Comparison of ENCODE assay signal across 8 mouse cellular contexts in genomic region chr2:71837791-71838190, GRCm38 (mm10). TPM values are rescaled to one million over a fixed set of nuclear protein-coding genes. Genes with fewer than 3 reads are reported as not detected.
DNase-seq lines count a peak whose midpoint lies in the region; ATAC-seq and TF ChIP-seq lines count a peak whose summit lies in the region.

No protein-coding gene starts in this region.

- no peak for TF ChIP-seq POLR2A in thymus, adult 2 months (IDR thresholded peaks at IDR 0.05; ENCODE audit: control insufficient read depth, extremely low read depth, insufficient read depth, low read length, poor library complexity)

- 26% methylated on average over 6 of the region's 6 CpGs for WGBS in thymus, adult 2 months
- 42% methylated on average over 6 of the region's 6 CpGs for WGBS in hindbrain, postnatal 0 days
- 23% methylated on average over 6 of the region's 6 CpGs for WGBS in liver, postnatal 0 days (ENCODE audit: insufficient replicate concordance)

- TF ChIP-seq CTCF in thymus, adult 2 months (IDR thresholded peaks at IDR 0.05; ENCODE audit: borderline replicate concordance, control insufficient read depth, extremely low read depth, insufficient read depth, low read length, poor library complexity): no peak
- peak; percentile 70 for TF ChIP-seq CTCF in hindbrain, postnatal 0 days (IDR thresholded peaks at IDR 0.05; ENCODE audit: low read depth)
- peak; percentile 71 for TF ChIP-seq CTCF in liver, postnatal 0 days (IDR thresholded peaks at IDR 0.05; ENCODE audit: low read depth)

- ATAC-seq in hindbrain, postnatal 0 days: no peak; the same call in 1 of the 2 replicates
- ATAC-seq in liver, postnatal 0 days: no peak

- H3K27ac ChIP-seq in thymus, adult 2 months (ENCODE audit: control insufficient read depth, insufficient read depth, low read length): no peak overlapping the region
- no peak overlapping the region for H3K27ac ChIP-seq in hindbrain, postnatal 0 days
- no peak overlapping the region for H3K27ac ChIP-seq in liver, postnatal 0 days (ENCODE audit: low read depth)

- H3K4me3 ChIP-seq in thymus, adult 2 months (ENCODE audit: control insufficient read depth, insufficient read depth, low read length): no peak overlapping the region
- no peak overlapping the region for H3K4me3 ChIP-seq in hindbrain, postnatal 0 days (ENCODE audit: low read length)
- no peak overlapping the region for H3K4me3 ChIP-seq in liver, postnatal 0 days (ENCODE audit: low read depth, low read length)

- H3K27me3 ChIP-seq in thymus, adult 2 months (ENCODE audit: control insufficient read depth, insufficient read depth, low read length): no peaks in the 10 kb centered on the region
- H3K27me3 ChIP-seq in hindbrain, postnatal 0 days (ENCODE audit: insufficient read depth, low read length): no peaks in the 10 kb centered on the region
- no peaks in the 10 kb centered on the region for H3K27me3 ChIP-seq in liver, postnatal 0 days (ENCODE audit: insufficient read depth, low read length)

- no peaks in the 10 kb centered on the region for H3K4me1 ChIP-seq in thymus, adult 2 months (replicated peaks; ENCODE audit: control insufficient read depth, insufficient read depth, low read length)
- no peaks in the 10 kb centered on the region for H3K4me1 ChIP-seq in hindbrain, postnatal 0 days (ENCODE audit: insufficient read depth, low read length)
- H3K4me1 ChIP-seq in liver, postnatal 0 days (ENCODE audit: insufficient read depth): no peaks in the 10 kb centered on the region

- H3K36me3 ChIP-seq in thymus, adult 2 months (ENCODE audit: control insufficient read depth, insufficient read depth, low read length): peaks cover 26% of the 10 kb centered on the region
- H3K36me3 ChIP-seq in hindbrain, postnatal 0 days (ENCODE audit: insufficient read depth, low read length): no peaks in the 10 kb centered on the region; the same call in 1 of the 2 replicates
- no peaks in the 10 kb centered on the region for H3K36me3 ChIP-seq in liver, postnatal 0 days (replicated peaks; ENCODE audit: insufficient read depth, low read length)

- no peak for TF ChIP-seq EP300 in liver, postnatal 0 days (IDR thresholded peaks at IDR 0.05; ENCODE audit: low read depth)

- peak; percentile 24 for DNase-seq in cerebellum, adult 11 months
- DNase-seq in cerebellum, adult 11-12 months: no peak
- DNase-seq in thymus, adult 2 months: peak; percentile 67
- DNase-seq in thymus, adult 18-20 months: no peak
- peak; percentile 53 to 68 for DNase-seq in cerebellum, postnatal 4 days (ENCODE audit: low spot score in 2 of 2)
- peak; percentile 87 for DNase-seq in hindbrain, postnatal 0 days (ENCODE audit: low spot score)
- peak; percentile 79 for DNase-seq in liver, postnatal 0 days
- peak; percentile 92 for DNase-seq in right cerebral cortex, postnatal 4 days

- no peak overlapping the region for H3K4me2 ChIP-seq in hindbrain, postnatal 0 days (ENCODE audit: low read depth, low read length)
- no peak overlapping the region for H3K4me2 ChIP-seq in liver, postnatal 0 days (ENCODE audit: low read depth, low read length)

- H3K9ac ChIP-seq in hindbrain, postnatal 0 days (replicated peaks; ENCODE audit: low read length): no peak overlapping the region
- H3K9ac ChIP-seq in liver, postnatal 0 days (replicated peaks): no peak overlapping the region

- no peaks in the 10 kb centered on the region for H3K9me3 ChIP-seq in hindbrain, postnatal 0 days (ENCODE audit: low read length)
- no peaks in the 10 kb centered on the region for H3K9me3 ChIP-seq in liver, postnatal 0 days (ENCODE audit: low read length)

RNA-seq across cellular contexts. Expression of gene Pdk1, which starts 35.2 kb away (rescaled TPM):
- 43.7 and 50.6 TPM in 2 replicates for polyA plus RNA-seq in thymus, adult 2 months (2012; rRNA removed)
- 51.7 and 53.4 TPM in 2 replicates for total RNA-seq in hindbrain, postnatal 0 days (2014; rRNA removed)
- 18.5 and 19.7 TPM in 2 replicates for polyA plus RNA-seq in hindbrain, postnatal 0 days (2015; fragmentation: Nextera tagmentation; extraction: Ambion mirVana)
- 24.5 and 27.1 TPM in 2 replicates for polyA plus RNA-seq in liver, postnatal 0 days (2015; fragmentation: Nextera tagmentation; extraction: Ambion mirVana)

Comparison
In these comparisons a context has a peak if more than half of its experiments do, and no peak if none do; other contexts are left out.
1. DNase-seq: peak in cerebellum, adult 11 months (single experiment), thymus, adult 2 months (single experiment), cerebellum, postnatal 4 days (2 of 2), hindbrain, postnatal 0 days (single experiment), liver, postnatal 0 days (single experiment) and right cerebral cortex, postnatal 4 days (single experiment); none in cerebellum, adult 11-12 months (single experiment) and thymus, adult 18-20 months (0 of 2).